ENCODE assay signal across 8 mouse cellular contexts in genomic region chrX:102493992-102494730, GRCm38 (mm10). TPM values are rescaled to one million over a fixed set of nuclear protein-coding genes. Genes with fewer than 3 reads are reported as not detected.
DNase-seq lines count a peak whose midpoint lies in the region; ATAC-seq and TF ChIP-seq lines count a peak whose summit lies in the region.

No protein-coding gene starts in this region.

- no peak overlapping the region for H3K4me3 ChIP-seq in kidney, postnatal 0 days (replicated peaks; ENCODE audit: low read depth, low read length)
- no peak overlapping the region for H3K4me3 ChIP-seq in kidney, embryonic 14.5 days (ENCODE audit: low read length)
- H3K4me3 ChIP-seq in heart, embryonic 11.5 days (ENCODE audit: low read depth, low read length): no peak overlapping the region

- no peak overlapping the region for H3K27ac ChIP-seq in kidney, postnatal 0 days
- H3K27ac ChIP-seq in kidney, embryonic 14.5 days (ENCODE audit: low read depth, low read length): no peak overlapping the region
- no peak overlapping the region for H3K27ac ChIP-seq in heart, embryonic 11.5 days (ENCODE audit: low read depth, low read length)

- no peaks in the 10 kb centered on the region for H3K36me3 ChIP-seq in kidney, postnatal 0 days (ENCODE audit: insufficient read depth, low read length)
- H3K36me3 ChIP-seq in kidney, embryonic 14.5 days (ENCODE audit: control insufficient read depth, insufficient read depth, low read length): no peaks in the 10 kb centered on the region; the same call in 1 of the 2 replicates
- H3K36me3 ChIP-seq in heart, embryonic 11.5 days (ENCODE audit: control insufficient read depth, insufficient read depth, low read length): no peaks in the 10 kb centered on the region; the same call in 1 of the 2 replicates

- DNase-seq in kidney, postnatal 0 days (ENCODE audit: low spot score): peak; percentile 42
- DNase-seq in 3T3-L1 (ENCODE audit: low read depth, low spot score): peak; percentile 56
- peak; percentile 1 for DNase-seq in forelimb bud, embryonic 11.5 days (ENCODE audit: low read depth, low spot score)
- no peak for DNase-seq in urinary bladder, postnatal 10 days (ENCODE audit: low spot score)
- no peak for DNase-seq in right cerebral cortex, postnatal 25 days

- H3K9me3 ChIP-seq in kidney, postnatal 0 days (replicated peaks; ENCODE audit: low read length): no peaks in the 10 kb centered on the region
- H3K9me3 ChIP-seq in kidney, embryonic 14.5 days (ENCODE audit: control insufficient read depth, low read length): no peaks in the 10 kb centered on the region
- H3K9me3 ChIP-seq in heart, embryonic 11.5 days (replicated peaks; ENCODE audit: control insufficient read depth, low read length): no peaks in the 10 kb centered on the region

- no peak overlapping the region for H3K4me2 ChIP-seq in kidney, postnatal 0 days (ENCODE audit: low read length)
- H3K4me2 ChIP-seq in kidney, embryonic 14.5 days (replicated peaks; ENCODE audit: low read depth, low read length): no peak overlapping the region
- H3K4me2 ChIP-seq in heart, embryonic 11.5 days: no peak overlapping the region

- no peak overlapping the region for H3K9ac ChIP-seq in kidney, postnatal 0 days (ENCODE audit: low read depth, low read length)
- H3K9ac ChIP-seq in kidney, embryonic 14.5 days (ENCODE audit: low read depth, low read length): no peak overlapping the region
- no peak overlapping the region for H3K9ac ChIP-seq in heart, embryonic 11.5 days (ENCODE audit: low read depth, low read length)

- peak; percentile 66 for TF ChIP-seq CTCF in kidney, postnatal 0 days (IDR thresholded peaks at IDR 0.05; ENCODE audit: low read depth)

- 72% methylated on average over 6 of the region's 6 CpGs for WGBS in kidney, postnatal 0 days
- WGBS in kidney, embryonic 14.5 days: 67% methylated on average over 6 of the region's 6 CpGs
- WGBS in heart, embryonic 11.5 days (ENCODE audit: insufficient replicate concordance): 57% methylated on average over 6 of the region's 6 CpGs

- H3K4me1 ChIP-seq in kidney, postnatal 0 days (replicated peaks; ENCODE audit: insufficient read depth, low read length): no peaks in the 10 kb centered on the region
- no peaks in the 10 kb centered on the region for H3K4me1 ChIP-seq in kidney, embryonic 14.5 days (ENCODE audit: control insufficient read depth, insufficient read depth, low read length)
- no peaks in the 10 kb centered on the region for H3K4me1 ChIP-seq in heart, embryonic 11.5 days (ENCODE audit: control insufficient read depth, insufficient read depth, low read length)

- no peaks in the 10 kb centered on the region for H3K27me3 ChIP-seq in kidney, postnatal 0 days (ENCODE audit: insufficient read depth, low read length)
- H3K27me3 ChIP-seq in kidney, embryonic 14.5 days (ENCODE audit: control insufficient read depth, insufficient read depth, low read length): no peaks in the 10 kb centered on the region
- H3K27me3 ChIP-seq in heart, embryonic 11.5 days (ENCODE audit: control insufficient read depth, insufficient read depth, low read length): no peaks in the 10 kb centered on the region

- ATAC-seq in kidney, postnatal 0 days (replicated peaks; ENCODE audit: low FRiP score, low read depth): no peak
- ATAC-seq in kidney, embryonic 14.5 days (ENCODE audit: low FRiP score, low TSS enrichment): no peak
- peak; percentile 75 for ATAC-seq in CD4-positive, CD25-positive, alpha-beta regulatory T cell, adult 4 months
- no peak for ATAC-seq in heart, embryonic 11.5 days (replicated peaks; ENCODE audit: insufficient number of reproducible peaks, low FRiP score, low TSS enrichment)

RNA-seq across cellular contexts. Expression of gene Hdac8, which starts 11.0 kb away (rescaled TPM):
- 9.9 and 11.5 TPM in 2 replicates for polyA plus RNA-seq in kidney, postnatal 0 days (2015; fragmentation: Nextera tagmentation; extraction: Ambion mirVana)
- polyA plus RNA-seq in kidney, embryonic 14.5 days (2014; fragmentation: Nextera tagmentation; extraction: Ambion mirVana): 3.2 and 4.3 TPM in 2 replicates
- 10 to 100 TPM in 1 of 2 experiments, 1 to 10 TPM in 1; 8.6 to 20.1 TPM for polyA plus RNA-seq in CD4-positive, CD25-positive, alpha-beta regulatory T cell, adult 4 months (2017; shearing (Covaris generic))
- polyA plus RNA-seq in heart, embryonic 11.5 days (2014; fragmentation: Nextera tagmentation; extraction: Ambion mirVana): 2.2 and 2.8 TPM in 2 replicates

Comparison
In these comparisons a context has a peak if more than half of its experiments do, and no peak if none do; other contexts are left out.
1. DNase-seq: peak in kidney, postnatal 0 days (single experiment), 3T3-L1 (single experiment) and forelimb bud, embryonic 11.5 days (single experiment); none in urinary bladder, postnatal 10 days (single experiment) and right cerebral cortex, postnatal 25 days (single experiment).